Mouse (Mus musculus): ENCODE data around the gene Adam15. TPM values are rescaled to one million over a fixed set of nuclear protein-coding genes. Genes with fewer than 3 reads are reported as not detected.
A peak's percentile ranks its signal among the peaks of the same experiment; 100 is the strongest.

The Adam15 gene
- polyA plus RNA-seq, 1 experiment from 2014 or later = 13.4 TPM

- H3K4me1 ChIP-seq (ENCODE audit: control insufficient read depth, insufficient read depth, low read length) = peaks cover 44% of the 10 kb centered on the region
- no peak for ATAC-seq
- under 1% methylated on average over 56 of the region's 56 CpGs for WGBS
Measured at GRCm38 (mm10) chr3:89391663-89392511, 42.1 kb upstream of the Adam15 start.

GRCm38 (mm10) chr3:89390699-89391662, 41.2 kb upstream of the Adam15 start:
- peak overlapping the region; percentile 99 for H3K4me2 ChIP-seq (ENCODE audit: low read length)
- H3K9ac ChIP-seq (ENCODE audit: low read length) = peak overlapping the region; percentile 66
- H3K9me3 ChIP-seq (replicated peaks; ENCODE audit: control insufficient read depth, low read length) = no peaks in the 10 kb centered on the region
- H3K4me3 ChIP-seq (ENCODE audit: low read depth, low read length) = peak overlapping the region; percentile 36
- peaks cover 16% of the 10 kb centered on the region for H3K27me3 ChIP-seq (replicated peaks; ENCODE audit: control insufficient read depth, insufficient read depth, low read length)
- H3K36me3 ChIP-seq (ENCODE audit: control insufficient read depth, insufficient read depth, low read length) = no peaks in the 10 kb centered on the region
- 10% methylated on average over 19 of the region's 19 CpGs for WGBS
- H3K27ac ChIP-seq (ENCODE audit: low read depth, low read length) = no peak overlapping the region
- ATAC-seq (no peak), DNase-seq (ENCODE audit: low spot score) (no peak)
- peaks cover 44% of the 10 kb centered on the region for H3K4me1 ChIP-seq (ENCODE audit: control insufficient read depth, insufficient read depth, low read length)

More at GRCm38 (mm10) chr3:89391663-89392511, 42.1 kb upstream of the Adam15 start:
- Histone ChIP-seq H3K27ac (ENCODE audit: low read depth, low read length) (no peak overlapping the region), H3K9ac (ENCODE audit: low read length) (peak overlapping the region; percentile 66), H3K4me3 (ENCODE audit: low read depth, low read length) (peak overlapping the region; percentile 36), H3K27me3 (replicated peaks; ENCODE audit: control insufficient read depth, insufficient read depth, low read length) (peaks cover 18% of the 10 kb centered on the region), H3K36me3 (ENCODE audit: control insufficient read depth, insufficient read depth, low read length) (no peaks in the 10 kb centered on the region), H3K4me2 (ENCODE audit: low read length) (peak overlapping the region; percentile 99), H3K9me3 (replicated peaks; ENCODE audit: control insufficient read depth, low read length) (no peaks in the 10 kb centered on the region)
- peak; percentile 33 for DNase-seq (ENCODE audit: low spot score)

GRCm38 (mm10) chr3:89390111-89390515, 40.3 kb upstream of the Adam15 start:
- DNase-seq (ENCODE audit: low spot score) = peak; percentile 22
- Histone ChIP-seq H3K4me2 (ENCODE audit: low read length) (no peak overlapping the region), H3K9ac (ENCODE audit: low read length) (no peak overlapping the region), H3K4me1 (ENCODE audit: control insufficient read depth, insufficient read depth, low read length) (peaks cover 36% of the 10 kb centered on the region), H3K9me3 (replicated peaks; ENCODE audit: control insufficient read depth, low read length) (no peaks in the 10 kb centered on the region), H3K36me3 (ENCODE audit: control insufficient read depth, insufficient read depth, low read length) (no peaks in the 10 kb centered on the region), H3K27ac (ENCODE audit: low read depth, low read length) (no peak overlapping the region), H3K27me3 (replicated peaks; ENCODE audit: control insufficient read depth, insufficient read depth, low read length) (peaks cover 9% of the 10 kb centered on the region), H3K4me3 (ENCODE audit: low read depth, low read length) (no peak overlapping the region)
- ATAC-seq = no peak
- whole genome bisulfite sequencing = 50% methylated on average over 5 of the region's 5 CpGs

GRCm38 (mm10) chr3:89388901-89389740, 39.3 kb upstream of the Adam15 start:
- Histone ChIP-seq H3K9me3 (replicated peaks; ENCODE audit: control insufficient read depth, low read length) (no peaks in the 10 kb centered on the region), H3K4me1 (ENCODE audit: control insufficient read depth, insufficient read depth, low read length) (peaks cover 29% of the 10 kb centered on the region), H3K27ac (ENCODE audit: low read depth, low read length) (no peak overlapping the region), H3K4me3 (ENCODE audit: low read depth, low read length) (no peak overlapping the region), H3K9ac (ENCODE audit: low read length) (no peak overlapping the region), H3K4me2 (ENCODE audit: low read length) (no peak overlapping the region), H3K36me3 (ENCODE audit: control insufficient read depth, insufficient read depth, low read length) (no peaks in the 10 kb centered on the region), H3K27me3 (replicated peaks; ENCODE audit: control insufficient read depth, insufficient read depth, low read length) (peaks cover 8% of the 10 kb centered on the region; the same call in 1 of the 2 replicates)
- DNase-seq (ENCODE audit: low spot score) = peak; percentile 84
- no peak; the same call in 1 of the 2 replicates for ATAC-seq
- WGBS = 68% methylated on average over 6 of the region's 6 CpGs

- H3K4me1 ChIP-seq (ENCODE audit: control insufficient read depth, insufficient read depth, low read length) = peaks cover 26% of the 10 kb centered on the region
- peak; percentile 22; the same call in 1 of the 2 replicates for ATAC-seq
Measured at GRCm38 (mm10) chr3:89388134-89388881, 38.5 kb upstream of the Adam15 start.

GRCm38 (mm10) chr3:89387632-89388031, 37.8 kb upstream of the Adam15 start:
- H3K27me3 ChIP-seq (replicated peaks; ENCODE audit: control insufficient read depth, insufficient read depth, low read length) = peaks cover 8% of the 10 kb centered on the region; the same call in 1 of the 2 replicates
- H3K4me1 ChIP-seq (ENCODE audit: control insufficient read depth, insufficient read depth, low read length) = peaks cover 21% of the 10 kb centered on the region
- WGBS = 76% methylated on average over 11 of the region's 11 CpGs
- no peak overlapping the region for H3K27ac ChIP-seq (ENCODE audit: low read depth, low read length)
- no peaks in the 10 kb centered on the region for H3K9me3 ChIP-seq (replicated peaks; ENCODE audit: control insufficient read depth, low read length)
- no peak overlapping the region for H3K4me3 ChIP-seq (ENCODE audit: low read depth, low read length)
- no peaks in the 10 kb centered on the region for H3K36me3 ChIP-seq (ENCODE audit: control insufficient read depth, insufficient read depth, low read length)
- DNase-seq (ENCODE audit: low spot score) = no peak
- H3K4me2 ChIP-seq (ENCODE audit: low read length) = no peak overlapping the region
- ATAC-seq = no peak
- H3K9ac ChIP-seq (ENCODE audit: low read length) = no peak overlapping the region

More at GRCm38 (mm10) chr3:89388134-89388881, 38.5 kb upstream of the Adam15 start:
- no peak overlapping the region for H3K4me3 ChIP-seq (ENCODE audit: low read depth, low read length)
- no peaks in the 10 kb centered on the region for H3K9me3 ChIP-seq (replicated peaks; ENCODE audit: control insufficient read depth, low read length)
- DNase-seq (ENCODE audit: low spot score) = peak; percentile 30
- H3K4me2 ChIP-seq (ENCODE audit: low read length) = no peak overlapping the region
- peaks cover 8% of the 10 kb centered on the region; the same call in 1 of the 2 replicates for H3K27me3 ChIP-seq (replicated peaks; ENCODE audit: control insufficient read depth, insufficient read depth, low read length)
- no peaks in the 10 kb centered on the region for H3K36me3 ChIP-seq (ENCODE audit: control insufficient read depth, insufficient read depth, low read length)
- H3K9ac ChIP-seq (ENCODE audit: low read length) = no peak overlapping the region
- no peak overlapping the region for H3K27ac ChIP-seq (ENCODE audit: low read depth, low read length)
- WGBS = 61% methylated on average over 11 of the region's 11 CpGs

GRCm38 (mm10) chr3:89386438-89387420, 36.9 kb upstream of the Adam15 start:
- WGBS = 52% methylated on average over 17 of the region's 17 CpGs

More at GRCm38 (mm10) chr3:89386438-89387420, 36.9 kb upstream of the Adam15 start:
- DNase-seq (ENCODE audit: low spot score) (no peak), ATAC-seq (no peak)
- Histone ChIP-seq H3K9ac (ENCODE audit: low read length) (no peak overlapping the region), H3K27me3 (replicated peaks; ENCODE audit: control insufficient read depth, insufficient read depth, low read length) (no peaks in the 10 kb centered on the region), H3K4me3 (ENCODE audit: low read depth, low read length) (no peak overlapping the region), H3K36me3 (ENCODE audit: control insufficient read depth, insufficient read depth, low read length) (no peaks in the 10 kb centered on the region), H3K4me2 (ENCODE audit: low read length) (no peak overlapping the region), H3K4me1 (ENCODE audit: control insufficient read depth, insufficient read depth, low read length) (peaks cover 12% of the 10 kb centered on the region; the same call in 1 of the 2 replicates), H3K27ac (ENCODE audit: low read depth, low read length) (no peak overlapping the region), H3K9me3 (replicated peaks; ENCODE audit: control insufficient read depth, low read length) (no peaks in the 10 kb centered on the region)

Measured in forebrain, embryonic 14.5 days (tissue).